Mouse (Mus musculus) limb, embryonic 15.5 days (tissue): ENCODE measurements at regions not wholly inside any gene's neighbourhood (a gene's known extent, or its start where the extent isn't known, plus 50 kb on each side); places are given as distances from the start of the nearest gene placed in this dataset.

ENCODE experiments used
- ATAC-seq: fragments of 200-750 bp; cut with Nextera tagmentation; 2 replicates; pipeline ENCODE4 v1.8.0; 2017; ENCODE audit warnings: low read depth, moderate TSS enrichment; ENCODE audit not compliant: insufficient number of reproducible peaks, low FRiP score, low TSS enrichment
- H3K27ac ChIP-seq: fragments of 300-500 bp; sonication (generic); 2 replicates; pipeline ENCODE4 v1.5.1; 2015; ENCODE audit warnings: moderate library complexity, mild to moderate bottlenecking, inconsistent platforms
- H3K27me3 ChIP-seq: fragments of 300-500 bp; sonication (generic); 2 replicates; pipeline ENCODE4 v1.6.1; 2015; ENCODE audit warnings: inconsistent platforms
- H3K36me3 ChIP-seq: fragments of 300-500 bp; sonication (generic); 2 replicates; pipeline ENCODE4 v1.6.1; 2015; ENCODE audit warnings: inconsistent platforms
- H3K4me1 ChIP-seq: fragments of 300-500 bp; sonication (generic); 2 replicates; pipeline ENCODE4 v1.6.1; 2015; ENCODE audit warnings: inconsistent platforms
- H3K4me2 ChIP-seq: fragments of 300-500 bp; sonication (generic); 2 replicates; pipeline ENCODE4 v1.6.1; 2015; ENCODE audit warnings: mild to moderate bottlenecking, inconsistent platforms
- H3K4me3 ChIP-seq: fragments of 300-500 bp; sonication (generic); 2 replicates; pipeline ENCODE4 v1.5.1; 2015; ENCODE audit warnings: mild to moderate bottlenecking, inconsistent platforms
- H3K9ac ChIP-seq: fragments of 300-500 bp; sonication (generic); 2 replicates; pipeline ENCODE4 v1.6.1; 2015; ENCODE audit warnings: inconsistent platforms
- H3K9me3 ChIP-seq: fragments of 300-500 bp; sonication (generic); 2 replicates; pipeline ENCODE4 v1.6.1; 2016; ENCODE audit warnings: inconsistent platforms
- WGBS: fragments of 180-500 bp; shearing (Covaris S2); methylation state at CpG from one replicate; pipeline ENCODE4 v1.1.7; 2015; 5-methylcytosine and 5-hydroxymethylcytosine counted together

- no peaks in the 10 kb centered on the region for H3K9me3 ChIP-seq
- no peaks in the 10 kb centered on the region for H3K36me3 ChIP-seq
- 0 out of 2 replicates have a peak overlapping the region, but pooled peaks have one; percentile 10 for H3K4me2 ChIP-seq
- H3K4me1 ChIP-seq: peaks cover 9% of the 10 kb centered on the region
- no peak overlapping the region for H3K9ac ChIP-seq
- WGBS: 32% methylated on average over 14 of the region's 14 CpGs
- no peaks in the 10 kb centered on the region for H3K27me3 ChIP-seq
- ATAC-seq: no peak
- H3K4me3 ChIP-seq: no peak overlapping the region
- H3K27ac ChIP-seq: peak overlapping the region; percentile 38
Measured at GRCm38 (mm10) chr16:93152765-93153489, 327.0 kb upstream of the Runx1 start.

- H3K4me1 ChIP-seq: peaks cover 9% of the 10 kb centered on the region
- no peak for ATAC-seq
- H3K9ac ChIP-seq: no peak overlapping the region
- no peaks in the 10 kb centered on the region for H3K27me3 ChIP-seq
- no peaks in the 10 kb centered on the region for H3K9me3 ChIP-seq
- no peak overlapping the region for H3K4me2 ChIP-seq
- H3K36me3 ChIP-seq: no peaks in the 10 kb centered on the region
- 98% methylated on average over 1 of the region's 1 CpGs for WGBS
- H3K27ac ChIP-seq: no peak overlapping the region
- H3K4me3 ChIP-seq: no peak overlapping the region
Measured at GRCm38 (mm10) chr16:93152057-93152456, 326.1 kb upstream of the Runx1 start.

GRCm38 (mm10) chr16:93151652-93152051 lies 325.7 kb upstream of the Runx1 start:
- H3K27me3 ChIP-seq: no peaks in the 10 kb centered on the region
- H3K9ac ChIP-seq: no peak overlapping the region
- H3K36me3 ChIP-seq: no peaks in the 10 kb centered on the region
- H3K27ac ChIP-seq: no peak overlapping the region
- H3K9me3 ChIP-seq: no peaks in the 10 kb centered on the region
- 91% methylated on average over 2 of the region's 2 CpGs for WGBS
- peaks cover 9% of the 10 kb centered on the region for H3K4me1 ChIP-seq
- no peak overlapping the region for H3K4me3 ChIP-seq
- no peak overlapping the region for H3K4me2 ChIP-seq
- ATAC-seq: no peak

GRCm38 (mm10) chr16:93150451-93150850 lies 324.5 kb upstream of the Runx1 start:
- ATAC-seq: no peak
- Histone ChIP-seq H3K4me1 (peaks cover 9% of the 10 kb centered on the region), H3K27me3 (no peaks in the 10 kb centered on the region), H3K9ac (no peak overlapping the region), H3K9me3 (no peaks in the 10 kb centered on the region), H3K36me3 (no peaks in the 10 kb centered on the region), H3K4me3 (no peak overlapping the region), H3K27ac (no peak overlapping the region), H3K4me2 (no peak overlapping the region)
- 69% methylated on average over 12 of the region's 12 CpGs for WGBS

GRCm38 (mm10) chr16:93147525-93148222 lies 321.7 kb upstream of the Runx1 start:
- H3K27me3 ChIP-seq: no peaks in the 10 kb centered on the region
- no peak overlapping the region for H3K9ac ChIP-seq
- H3K9me3 ChIP-seq: no peaks in the 10 kb centered on the region
- H3K4me1 ChIP-seq: peaks cover 6% of the 10 kb centered on the region; the same call in 1 of the 2 replicates
- no peak overlapping the region for H3K4me3 ChIP-seq
- H3K36me3 ChIP-seq: no peaks in the 10 kb centered on the region
- no peak overlapping the region for H3K27ac ChIP-seq
- 77% methylated on average over 5 of the region's 5 CpGs for WGBS
- no peak overlapping the region for H3K4me2 ChIP-seq
- ATAC-seq: no peak

- WGBS: 85% methylated on average over 3 of the region's 3 CpGs
- H3K27ac ChIP-seq: no peak overlapping the region
- H3K4me2 ChIP-seq: no peak overlapping the region
- H3K4me1 ChIP-seq: peaks cover 6% of the 10 kb centered on the region; the same call in 1 of the 2 replicates
- H3K4me3 ChIP-seq: no peak overlapping the region
- no peaks in the 10 kb centered on the region for H3K27me3 ChIP-seq
- no peak overlapping the region for H3K9ac ChIP-seq
- no peaks in the 10 kb centered on the region for H3K36me3 ChIP-seq
- ATAC-seq: no peak
- H3K9me3 ChIP-seq: no peaks in the 10 kb centered on the region
Measured at GRCm38 (mm10) chr16:93146812-93147211, 320.9 kb upstream of the Runx1 start.

GRCm38 (mm10) chr16:93145617-93146016 lies 319.7 kb upstream of the Runx1 start:
- no peak overlapping the region for H3K4me2 ChIP-seq
- H3K4me1 ChIP-seq: peaks cover 6% of the 10 kb centered on the region; the same call in 1 of the 2 replicates
- H3K36me3 ChIP-seq: no peaks in the 10 kb centered on the region
- no peak overlapping the region for H3K9ac ChIP-seq
- WGBS: 75% methylated on average over 3 of the region's 3 CpGs
- H3K27ac ChIP-seq: no peak overlapping the region
- H3K27me3 ChIP-seq: no peaks in the 10 kb centered on the region
- no peak for ATAC-seq
- H3K9me3 ChIP-seq: no peaks in the 10 kb centered on the region
- no peak overlapping the region for H3K4me3 ChIP-seq

GRCm38 (mm10) chr16:93144033-93144432 lies 318.1 kb upstream of the Runx1 start:
- Histone ChIP-seq H3K27me3 (0 out of 2 replicates have a peak, but pooled peaks cover under 1% of the 10 kb centered on the region), H3K4me1 (peaks cover 6% of the 10 kb centered on the region; the same call in 1 of the 2 replicates), H3K4me3 (no peak overlapping the region), H3K4me2 (no peak overlapping the region), H3K9me3 (no peaks in the 10 kb centered on the region), H3K9ac (no peak overlapping the region), H3K27ac (no peak overlapping the region), H3K36me3 (no peaks in the 10 kb centered on the region)
- 91% methylated on average over 5 of the region's 5 CpGs for WGBS
- ATAC-seq: no peak

GRCm38 (mm10) chr16:93143164-93143563 lies 317.2 kb upstream of the Runx1 start:
- no peaks in the 10 kb centered on the region for H3K9me3 ChIP-seq
- 0 out of 2 replicates have a peak, but pooled peaks cover 4% of the 10 kb centered on the region for H3K27me3 ChIP-seq
- no peak overlapping the region for H3K4me3 ChIP-seq
- 70% methylated on average over 10 of the region's 10 CpGs for WGBS
- no peak for ATAC-seq
- peaks cover 6% of the 10 kb centered on the region; the same call in 1 of the 2 replicates for H3K4me1 ChIP-seq
- H3K36me3 ChIP-seq: no peaks in the 10 kb centered on the region
- H3K27ac ChIP-seq: no peak overlapping the region
- no peak overlapping the region for H3K4me2 ChIP-seq
- H3K9ac ChIP-seq: no peak overlapping the region

- Histone ChIP-seq H3K4me3 (no peak overlapping the region), H3K9ac (no peak overlapping the region), H3K4me1 (peaks cover 6% of the 10 kb centered on the region; the same call in 1 of the 2 replicates), H3K27me3 (0 out of 2 replicates have a peak, but pooled peaks cover 8% of the 10 kb centered on the region), H3K36me3 (no peaks in the 10 kb centered on the region), H3K9me3 (no peaks in the 10 kb centered on the region), H3K27ac (no peak overlapping the region), H3K4me2 (no peak overlapping the region)
- no peak for ATAC-seq
- WGBS: 54% methylated on average over 6 of the region's 6 CpGs
Measured at GRCm38 (mm10) chr16:93141967-93142366, 316.0 kb upstream of the Runx1 start.

- H3K36me3 ChIP-seq: no peaks in the 10 kb centered on the region
- no peak overlapping the region for H3K9ac ChIP-seq
- no peaks in the 10 kb centered on the region for H3K9me3 ChIP-seq
- ATAC-seq: no peak
- no peak overlapping the region for H3K27ac ChIP-seq
- H3K4me2 ChIP-seq: no peak overlapping the region
- H3K4me1 ChIP-seq: peaks cover 6% of the 10 kb centered on the region; the same call in 1 of the 2 replicates
- H3K27me3 ChIP-seq: 0 out of 2 replicates have a peak, but pooled peaks cover 8% of the 10 kb centered on the region
- H3K4me3 ChIP-seq: no peak overlapping the region
- 53% methylated on average over 15 of the region's 15 CpGs for WGBS
Measured at GRCm38 (mm10) chr16:93140535-93141110, 314.7 kb upstream of the Runx1 start.

GRCm38 (mm10) chr16:93137249-93137648 lies 311.3 kb upstream of the Runx1 start:
- Histone ChIP-seq H3K27me3 (0 out of 2 replicates have a peak, but pooled peaks cover 8% of the 10 kb centered on the region), H3K36me3 (no peaks in the 10 kb centered on the region), H3K4me3 (no peak overlapping the region), H3K9me3 (no peaks in the 10 kb centered on the region), H3K27ac (no peak overlapping the region), H3K4me2 (no peak overlapping the region), H3K4me1 (0 out of 2 replicates have a peak, but pooled peaks cover 3% of the 10 kb centered on the region), H3K9ac (no peak overlapping the region)
- 38% methylated on average over 1 of the region's 1 CpGs for WGBS
- ATAC-seq: no peak
